Mouse (Mus musculus): Measurements from ENCODE around the gene March9.
A peak's percentile ranks its signal among the peaks of the same experiment; 100 is the strongest.
"Not testable (repeated sequence)": the region's sequence is repeated elsewhere in the genome, so short reads cannot be mapped to it uniquely, and the experiment has no call there.

March9 gene

DNA sequence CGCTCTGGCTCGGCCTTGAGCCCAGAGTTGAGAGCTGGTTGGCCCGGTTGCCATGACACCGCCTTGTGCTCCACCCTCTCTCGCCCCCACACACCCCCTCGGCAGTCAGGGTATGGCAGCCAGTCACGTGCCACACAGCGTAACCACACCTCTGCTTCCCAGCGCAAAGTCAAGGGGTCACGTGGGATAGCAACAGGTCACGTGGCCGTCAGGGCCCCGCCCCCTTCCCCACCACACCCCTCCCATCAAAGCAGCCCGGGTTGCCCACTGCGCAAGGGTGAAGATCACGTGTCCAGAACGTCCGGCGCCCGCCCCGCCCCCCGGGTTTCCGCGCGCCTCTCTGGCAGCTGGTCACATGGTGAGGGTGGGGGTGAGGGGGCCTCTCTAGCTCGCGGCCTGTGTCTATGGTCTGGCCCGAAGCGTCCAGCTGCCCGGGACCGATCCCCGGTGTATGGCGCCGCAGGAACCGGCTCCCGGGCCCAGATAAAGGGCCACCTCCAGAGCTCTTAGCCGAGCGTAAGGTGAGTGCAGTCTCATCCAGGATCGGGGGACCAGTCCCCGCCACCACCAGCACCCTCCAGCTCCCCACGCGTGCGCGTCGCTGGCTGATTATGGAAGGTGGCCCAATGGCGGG is 3.4 kb upstream of the March9 start, which contains the start of gene Cdk4:
Cdk4 (plus strand) TSS at position 296 of the 634 bp plus-strand sequence.
- DNase-seq (ENCODE audit: low spot score), result peak; percentile 99

DNA sequence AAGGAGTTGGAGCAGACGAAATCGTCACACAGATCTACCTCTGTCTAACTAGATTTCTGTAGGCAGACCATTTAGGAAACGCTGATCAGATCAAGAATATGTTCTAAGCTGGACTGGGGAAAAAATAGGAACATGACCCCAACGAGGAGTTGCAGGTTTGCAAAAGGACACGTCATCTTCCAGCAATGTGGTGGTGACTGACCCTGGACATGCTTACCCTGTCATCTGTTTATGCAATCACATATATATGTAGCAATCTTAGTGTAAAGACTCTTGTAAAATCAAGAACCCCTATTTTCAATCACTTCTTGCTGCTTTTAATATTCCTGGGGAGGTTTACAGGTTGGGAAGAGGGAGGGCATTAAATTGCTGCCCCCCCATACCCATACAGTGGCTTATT is 2.5 kb upstream of the March9 start:
- no peak for DNase-seq (ENCODE audit: low spot score)

DNA sequence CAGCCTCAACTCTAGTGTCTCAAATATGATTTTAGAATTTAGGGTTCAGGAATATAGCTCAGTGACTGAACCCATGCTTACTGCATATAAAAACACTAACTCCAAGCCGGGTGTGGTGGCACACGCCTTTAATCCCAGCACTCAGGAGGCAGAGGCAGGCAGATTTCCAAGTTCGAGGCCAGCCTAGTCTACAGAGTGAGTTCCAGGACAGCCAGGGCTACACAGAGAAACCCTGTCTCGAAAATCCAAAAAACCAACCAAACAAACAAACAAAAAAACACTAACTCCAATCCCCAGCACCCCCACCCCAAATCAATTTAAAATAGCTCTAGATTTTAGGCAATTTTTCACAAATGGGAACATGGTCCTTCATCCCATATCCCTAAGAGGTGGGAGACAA is 2.1 kb upstream of the March9 start:
- not testable (repeated sequence) for DNase-seq (ENCODE audit: low spot score)

DNA sequence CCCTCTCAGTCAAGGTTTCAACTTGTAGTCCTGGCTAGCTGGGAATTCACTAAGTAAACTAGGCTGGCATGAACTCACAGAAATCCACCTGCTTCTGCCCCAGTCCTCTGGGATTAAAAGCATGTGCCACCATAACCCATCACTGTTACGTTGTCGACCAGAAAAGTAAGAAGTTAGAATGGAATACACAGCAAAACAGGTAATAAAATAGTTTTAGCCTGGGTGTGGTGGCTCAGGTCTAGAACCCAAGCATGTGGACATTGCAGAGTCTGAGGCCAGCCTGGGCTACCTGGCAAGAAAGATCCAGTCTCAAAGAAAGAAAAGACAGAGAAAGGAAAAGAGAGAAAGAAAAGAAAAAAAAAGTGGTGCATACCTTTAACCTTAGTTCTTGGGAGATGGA is 1.5 kb upstream of the March9 start:
- DNase-seq (ENCODE audit: low spot score), result no peak

DNA sequence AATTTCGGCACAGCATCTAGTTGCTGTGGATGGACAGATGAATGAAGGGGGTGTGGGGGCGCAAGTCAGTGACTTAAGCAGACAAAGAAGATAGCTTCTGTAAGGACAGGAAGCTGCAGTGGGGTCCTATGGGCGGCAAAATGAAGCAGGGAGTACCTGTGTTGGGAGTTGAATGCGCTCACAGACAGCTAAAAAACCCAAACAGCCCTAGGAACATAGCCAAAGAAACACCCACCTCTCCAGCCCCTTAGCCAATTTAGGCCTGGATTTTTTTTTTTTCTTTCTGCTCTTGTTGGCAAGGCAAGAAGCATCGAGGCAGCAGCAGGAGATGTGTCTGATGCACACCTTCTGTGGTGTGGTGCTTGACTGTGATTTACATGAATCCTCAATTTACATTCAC is 1.1 kb upstream of the March9 start:
- DNase-seq (ENCODE audit: low spot score), result no peak

DNA sequence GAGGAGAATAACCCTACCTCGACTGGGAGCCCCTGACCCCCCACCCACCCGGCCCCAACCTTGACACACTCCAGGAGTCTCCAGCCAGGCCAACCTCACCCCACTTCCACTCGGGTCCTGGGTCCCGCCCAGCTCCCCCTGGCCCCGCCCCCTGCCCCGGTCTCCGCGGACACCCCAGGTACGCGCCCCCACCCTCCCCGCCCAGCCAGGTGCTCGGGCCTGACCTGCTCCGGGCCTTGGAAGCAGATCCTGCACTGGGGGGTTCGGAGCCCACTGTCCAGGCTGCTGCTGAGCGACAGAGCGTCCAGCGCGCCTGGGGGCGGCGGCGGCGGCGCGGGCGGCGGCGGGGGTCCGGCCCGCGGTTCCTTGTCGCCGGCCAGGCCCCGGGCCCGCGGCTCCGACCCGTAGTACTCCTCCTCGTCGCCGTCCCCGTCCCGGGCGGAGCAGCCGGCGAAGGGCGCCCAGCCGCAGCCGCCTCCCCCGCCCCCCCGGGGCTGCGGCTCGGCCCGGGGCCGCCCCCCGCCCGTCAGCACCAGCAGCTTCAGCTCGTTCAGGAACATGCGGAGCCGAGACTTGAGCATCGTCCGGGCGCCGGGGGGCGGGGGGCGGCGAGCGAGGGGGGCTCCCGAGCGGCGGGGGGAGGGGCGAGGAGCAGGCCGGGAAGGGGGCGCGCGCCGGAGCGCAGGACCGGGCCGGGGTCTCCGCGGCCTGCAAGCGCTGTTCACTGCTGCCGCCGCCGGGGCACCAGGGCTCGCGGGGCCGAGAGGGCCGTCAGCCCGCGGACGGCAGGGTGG is 613 bp downstream of the March9 start:
- no peak for DNase-seq (ENCODE audit: low spot score)

DNA sequence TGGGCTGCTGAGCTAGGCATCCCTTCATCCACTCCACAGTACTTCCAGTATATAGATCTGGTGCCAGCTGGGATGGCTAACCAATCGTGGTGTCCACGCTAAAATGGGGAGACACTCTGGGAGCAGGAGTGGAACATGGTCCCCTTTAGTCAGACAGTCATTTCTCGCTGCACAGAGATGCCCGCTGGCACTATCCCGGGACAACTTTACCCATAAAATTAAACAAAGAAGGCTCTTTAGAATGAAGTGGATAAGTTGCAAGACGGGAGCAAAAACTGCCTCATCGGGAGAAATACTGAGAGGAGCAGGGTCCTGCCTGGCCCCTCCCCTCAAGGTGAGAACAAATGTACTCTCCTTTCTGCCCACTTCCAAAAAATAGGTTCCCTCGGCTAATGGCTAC is 1.3 kb downstream of the March9 start:
- no peak for DNase-seq (ENCODE audit: low spot score)

DNA sequence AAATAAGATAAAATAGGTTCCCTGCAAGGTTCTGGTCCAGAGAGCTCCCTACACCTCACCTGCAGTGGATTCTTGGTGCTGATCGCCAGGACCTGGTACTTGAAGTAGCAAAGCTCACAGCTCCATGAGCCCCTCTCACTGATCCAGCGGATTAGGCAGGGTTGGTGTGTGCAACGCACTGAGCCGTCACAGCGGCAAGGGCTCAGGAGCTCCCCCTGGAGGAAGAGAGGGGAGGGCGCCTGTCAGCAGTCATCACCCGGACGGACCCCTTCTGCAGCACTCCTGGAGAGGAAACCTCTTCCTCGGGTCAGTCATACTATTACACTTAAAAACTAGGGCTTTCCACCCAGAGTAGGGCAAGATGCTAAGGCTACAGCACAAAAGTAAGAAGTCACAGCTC is 1.8 kb downstream of the March9 start:
- peak; percentile 93 for DNase-seq (ENCODE audit: low spot score)

DNA sequence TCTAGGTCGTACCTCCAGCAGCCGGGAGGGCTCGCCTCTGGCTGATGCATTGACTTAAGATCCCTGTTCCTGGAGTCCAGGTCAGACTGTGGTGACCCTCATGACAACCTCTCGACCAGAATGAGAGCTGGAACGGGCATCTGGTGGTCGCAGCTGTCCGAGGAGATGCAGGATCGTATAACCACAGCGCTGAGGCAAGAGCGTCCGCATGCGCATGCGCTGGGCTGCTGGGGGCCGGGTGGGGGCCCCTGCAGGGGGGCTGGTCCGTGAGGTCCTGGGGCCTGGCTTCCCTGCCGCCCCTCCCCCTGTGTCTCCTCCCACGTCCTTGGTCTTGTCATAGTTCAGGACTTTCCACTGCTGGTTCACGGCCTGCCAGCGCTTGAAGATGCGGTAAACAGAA is 3.5 kb downstream of the March9 start:
- DNase-seq (ENCODE audit: low spot score), result no peak

DNA sequence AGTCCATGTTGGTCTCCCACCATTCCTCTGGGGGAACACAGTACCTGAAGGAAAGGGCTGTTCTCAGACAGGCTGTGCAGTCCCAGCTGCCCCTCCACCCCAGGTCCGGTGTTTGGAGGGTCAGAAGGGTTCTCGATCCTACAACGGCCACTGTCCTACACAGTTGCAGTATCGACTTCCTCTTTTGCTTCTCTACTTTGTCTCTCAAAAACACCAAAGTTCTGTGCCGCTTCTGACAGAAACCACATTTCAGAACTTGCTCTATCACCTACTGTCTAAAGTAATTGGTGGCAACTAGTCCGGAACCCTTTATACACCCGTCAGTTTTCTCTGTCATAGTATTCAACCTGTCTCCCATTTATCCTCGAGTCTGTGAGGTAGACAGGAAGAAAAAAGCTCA is 4.6 kb downstream of the March9 start:
- DNase-seq (ENCODE audit: low spot score), result no peak

DNA sequence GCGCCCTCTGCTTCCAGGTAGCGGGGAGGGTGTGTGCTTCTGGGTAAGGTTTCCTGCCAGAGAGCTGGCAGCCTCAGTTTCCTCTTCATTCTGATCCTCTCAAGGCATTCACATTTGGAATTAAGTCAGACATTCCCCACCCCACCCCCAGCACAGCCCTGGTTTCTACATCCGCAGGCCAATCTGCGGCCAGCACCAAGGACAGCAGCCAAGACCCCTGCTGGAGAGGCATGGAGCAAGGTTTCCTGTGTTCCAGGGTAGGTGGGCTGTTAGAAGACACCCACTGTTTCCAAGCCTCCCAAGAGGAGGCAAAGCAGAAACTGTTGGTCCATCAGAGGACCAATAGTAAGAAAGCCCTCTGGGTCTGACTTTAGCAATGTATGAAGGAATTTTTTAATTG is 5.3 kb downstream of the March9 start:
- no peak for DNase-seq (ENCODE audit: low spot score)

DNA sequence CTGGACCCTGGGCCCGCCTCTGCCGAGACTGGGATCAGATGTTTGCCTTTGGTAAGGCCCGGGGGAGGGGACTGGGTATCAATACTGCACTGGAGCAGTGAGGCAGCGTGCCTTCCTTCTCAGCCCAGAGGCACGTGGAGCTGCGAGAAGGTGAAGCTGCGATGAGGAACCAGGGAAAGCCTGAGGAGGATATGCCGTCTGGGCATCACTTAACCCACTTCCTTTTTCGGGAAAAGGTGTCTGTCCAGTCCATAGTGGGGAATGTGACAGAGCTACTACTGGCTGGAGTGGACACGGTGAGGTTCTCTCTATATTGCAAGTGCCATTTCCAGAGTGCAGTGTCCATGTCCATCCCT is 9.9 kb downstream of the March9 start:
- DNase-seq (ENCODE audit: low spot score), result no peak

DNA sequence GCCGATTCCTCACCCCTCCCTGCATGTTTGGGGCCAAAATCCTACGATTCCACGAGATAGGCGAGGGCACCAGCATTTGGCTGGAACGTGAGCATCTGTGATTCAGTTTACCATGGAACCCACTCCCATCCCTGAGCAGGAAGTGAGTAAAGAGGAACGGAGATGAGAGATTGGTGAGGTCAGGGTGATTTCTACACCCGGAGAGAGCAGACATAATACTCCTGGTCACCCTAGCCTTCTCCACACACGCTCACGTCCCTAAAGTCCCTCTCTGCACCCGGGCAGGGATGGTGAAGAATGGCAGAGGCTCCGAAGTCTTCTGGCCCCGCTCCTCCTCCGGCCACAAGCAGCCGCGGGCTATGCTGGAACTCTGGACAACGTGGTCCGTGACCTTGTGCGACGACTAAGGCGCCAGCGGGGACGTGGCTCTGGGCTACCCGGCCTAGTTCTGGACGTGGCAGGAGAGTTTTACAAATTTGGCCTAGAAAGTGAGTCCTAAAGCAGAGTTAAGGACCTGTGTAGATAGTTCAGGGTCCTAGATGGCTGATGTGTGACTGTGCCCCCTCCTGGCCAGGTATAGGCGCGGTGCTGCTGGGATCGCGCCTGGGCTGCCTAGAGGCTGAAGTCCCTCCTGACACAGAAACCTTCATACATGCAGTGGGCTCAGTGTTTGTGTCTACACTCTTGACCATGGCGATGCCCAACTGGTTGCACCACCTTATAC is 10.4 kb downstream of the March9 start:
- DNase-seq (ENCODE audit: low spot score), result no peak

DNA sequence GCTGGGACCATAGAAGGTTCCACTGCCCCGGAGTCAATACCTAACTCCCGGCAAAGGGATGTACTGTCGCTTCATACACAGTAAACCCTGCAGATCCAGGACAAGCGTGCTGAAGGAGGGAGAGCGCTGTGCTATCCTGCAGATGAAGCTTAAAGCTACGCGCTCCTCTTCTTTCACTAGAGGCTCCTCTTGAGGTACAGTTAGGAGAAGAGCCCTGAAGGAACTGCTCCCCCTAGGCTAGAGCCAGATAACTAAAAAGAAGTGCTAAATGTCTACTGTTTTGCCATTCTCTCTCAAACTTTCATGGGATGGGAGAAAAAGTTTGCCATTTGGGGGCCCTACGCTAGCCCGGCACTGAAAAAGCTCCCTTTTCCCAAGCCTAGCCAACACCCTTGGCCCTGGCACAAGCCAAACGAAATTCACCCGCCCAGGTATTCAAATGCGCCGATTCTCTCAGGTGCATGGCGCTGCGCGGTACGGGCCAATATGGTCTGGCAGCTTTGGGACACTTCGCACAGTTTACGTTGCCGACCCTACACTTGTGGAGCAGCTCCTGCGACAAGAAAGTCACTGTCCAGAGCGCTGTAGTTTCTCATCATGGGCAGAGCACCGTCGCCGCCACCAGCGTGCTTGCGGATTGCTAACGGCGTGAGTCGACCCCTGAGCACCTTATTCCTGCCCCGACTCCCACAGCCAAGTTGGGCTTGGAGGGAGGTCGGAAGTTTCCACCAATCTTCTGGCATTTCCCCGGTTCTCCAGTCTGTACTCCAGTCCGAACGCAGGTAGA is 11.2 kb downstream of the March9 start:
- DNase-seq (ENCODE audit: low spot score), result no peak

DNA sequence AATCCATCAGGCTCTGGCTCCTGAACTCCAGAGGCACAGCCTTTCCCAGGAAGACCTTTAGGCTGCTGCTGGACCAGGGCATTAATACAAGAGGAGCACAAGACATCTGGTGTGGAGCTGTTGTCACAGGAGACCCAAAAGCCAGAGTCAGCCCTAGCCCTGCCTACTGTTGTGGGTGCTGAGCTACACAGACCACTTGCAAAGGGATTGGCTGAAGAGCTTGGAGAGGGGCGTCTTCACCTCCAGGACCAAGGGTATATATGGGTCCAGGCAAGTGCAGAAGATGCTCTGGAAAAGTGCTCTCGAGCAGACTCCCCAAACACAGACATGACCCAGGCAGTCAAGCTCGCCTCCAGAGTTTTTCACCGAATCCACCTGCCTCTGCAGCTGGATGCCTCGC is 12.0 kb downstream of the March9 start, which contains the start of gene Cyp27b1:
Cyp27b1 (plus strand) TSS at position 297 of the 400 bp plus-strand sequence.
- DNase-seq (ENCODE audit: low spot score), result no peak

DNA sequence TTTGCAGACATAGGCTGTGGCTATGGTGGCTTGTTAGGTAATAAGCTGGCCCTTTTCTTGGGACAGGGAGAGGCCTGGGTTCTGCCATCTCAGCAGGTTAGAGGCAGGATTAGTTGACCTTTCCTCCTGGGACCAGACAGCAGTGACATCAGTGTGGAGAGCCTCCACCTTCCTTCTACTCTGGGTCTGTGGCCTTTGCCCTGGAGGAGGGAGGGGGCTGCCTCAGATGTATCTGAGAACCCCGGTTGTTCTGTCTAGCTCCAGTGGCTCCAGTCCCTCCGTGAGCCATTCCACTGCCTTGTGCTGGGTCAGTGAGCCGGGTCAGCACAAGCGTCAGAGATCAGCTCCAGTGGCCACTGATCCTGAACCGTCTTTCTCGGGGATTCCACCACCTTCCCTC is 16.8 kb downstream of the March9 start:
- no peak for DNase-seq (ENCODE audit: low spot score)

DNA sequence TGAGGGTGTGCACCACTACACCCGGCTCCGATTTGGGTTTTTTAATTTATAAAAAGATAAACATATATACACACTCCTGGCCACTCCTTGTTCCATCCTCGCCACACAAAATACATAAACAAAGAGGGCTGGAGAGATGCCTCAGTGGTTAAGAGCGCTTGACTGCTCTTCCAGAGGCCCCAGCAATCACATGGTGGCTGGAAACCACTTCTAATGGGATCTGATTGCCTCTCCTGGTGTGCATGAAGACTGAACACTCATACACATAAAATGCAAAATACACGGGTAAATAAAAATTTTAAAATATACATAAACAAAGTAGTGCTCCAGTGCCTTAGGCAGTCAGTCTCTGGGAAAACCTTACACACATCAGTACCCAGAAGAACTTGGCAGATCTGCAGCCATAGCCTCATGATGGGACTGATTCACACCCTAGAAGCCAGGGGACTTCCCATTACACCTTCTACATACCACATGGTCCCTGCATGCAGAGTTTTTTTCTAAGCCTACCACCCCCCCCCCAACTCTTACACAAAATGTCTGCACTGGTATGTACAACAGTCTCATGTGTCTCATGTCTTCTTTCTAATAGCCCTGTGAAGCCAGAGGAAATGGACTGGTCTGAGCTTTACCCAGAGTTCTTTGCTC is 17.4 kb downstream of the March9 start:
- no peak for DNase-seq (ENCODE audit: low spot score)

DNA sequence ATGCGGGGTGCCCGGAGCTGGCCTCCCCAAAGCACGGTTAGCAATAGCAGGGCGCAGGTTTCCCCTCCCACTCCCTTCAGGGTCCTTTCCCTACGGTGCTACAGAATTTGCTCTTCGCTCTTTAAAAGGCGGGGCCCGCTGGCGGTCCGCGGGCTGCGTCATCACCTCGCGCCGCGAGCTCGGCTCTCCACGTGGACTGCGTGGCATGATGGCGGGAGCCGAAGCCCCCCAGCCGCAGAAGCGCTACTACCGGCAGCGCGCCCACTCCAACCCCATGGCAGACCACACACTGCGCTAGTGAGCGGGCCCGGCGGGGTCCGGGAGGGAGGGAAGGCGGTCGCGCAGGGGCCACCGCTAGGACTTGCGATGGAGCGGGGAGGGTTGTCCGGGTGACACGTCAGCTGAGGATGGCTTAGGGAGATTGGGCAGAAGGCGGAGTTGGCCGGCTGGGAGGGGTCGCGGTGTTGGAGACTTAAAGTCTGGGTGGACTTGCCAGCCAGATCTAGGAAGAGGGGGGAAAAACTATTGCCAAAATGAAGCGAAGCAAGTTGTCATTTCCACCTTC is 18.1 kb downstream of the March9 start:
- peak; percentile 95 for DNase-seq (ENCODE audit: low spot score)

DNA sequence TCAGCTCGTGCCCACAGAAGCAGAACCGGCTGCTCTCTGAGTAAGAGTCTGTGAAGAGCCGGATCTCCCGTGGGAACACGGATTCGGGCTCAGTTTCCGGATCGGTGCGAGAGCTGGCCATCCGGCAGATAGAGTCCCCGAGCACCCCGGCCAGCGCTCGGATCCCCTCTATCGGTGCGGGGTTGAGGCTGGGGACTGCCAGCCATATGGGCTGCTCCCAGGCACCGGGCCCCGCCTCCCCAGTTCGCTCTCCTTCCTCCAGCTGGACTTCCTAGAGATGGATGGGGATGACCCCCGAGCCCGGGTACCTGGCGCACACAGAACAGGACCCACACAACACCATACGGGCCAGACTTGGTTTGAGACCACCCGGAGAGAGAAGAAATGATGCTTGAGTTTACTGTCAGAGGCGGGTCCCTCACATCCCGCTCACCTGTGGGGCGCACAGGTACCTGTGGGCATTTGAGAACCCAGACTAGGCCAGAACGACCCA is 18.7 kb downstream of the March9 start, which contains the start of the genes Mettl1 and Eef1akmt3:
Mettl1 (plus strand) TSS at position 141 of the 493 bp plus-strand sequence.
Eef1akmt3 (minus strand) TSS at position 240 of the 493 bp plus-strand sequence.
- peak; percentile 52 for DNase-seq (ENCODE audit: low spot score)

DNA sequence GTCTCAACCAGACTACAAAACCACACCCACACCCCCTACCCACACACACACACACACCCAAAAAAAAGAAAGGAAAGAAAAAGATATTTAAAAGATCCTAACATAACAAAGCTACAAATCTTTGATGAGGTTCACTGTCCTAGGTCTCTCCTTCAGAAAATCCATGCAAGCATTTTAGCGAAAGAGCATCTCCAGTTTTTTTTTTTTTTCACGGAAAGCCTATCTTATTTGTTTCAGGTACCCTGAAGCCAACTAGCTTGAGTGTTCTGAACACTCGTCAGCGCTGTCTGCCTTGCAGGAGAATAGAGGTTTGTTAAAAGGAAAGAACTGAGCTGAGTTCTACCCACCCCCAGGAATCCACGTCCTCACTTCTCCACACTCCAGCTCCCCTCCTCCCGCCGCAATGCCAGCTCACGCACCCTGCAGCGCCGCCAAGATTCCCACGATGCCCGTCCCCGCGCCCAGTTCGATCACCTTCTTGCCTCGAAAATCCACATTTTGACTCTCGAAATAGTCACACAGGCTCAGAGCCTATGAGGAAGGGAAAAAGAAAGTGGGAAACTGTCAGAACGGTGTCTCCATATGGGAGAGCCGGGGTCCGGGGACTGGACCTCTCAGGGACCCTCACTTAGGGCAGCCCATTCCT is 19.3 kb downstream of the March9 start:
- DNase-seq (ENCODE audit: low spot score), result no peak
